Mouse (Mus musculus): ENCODE data around the gene Gm43191. TPM values are rescaled to one million over a fixed set of nuclear protein-coding genes. Genes with fewer than 3 reads are reported as not detected.

Gm43191 gene
- polyA plus RNA-seq, 1 experiment from 2014 or later, result not detected

GRCm38 (mm10) chr3:116615318-116616068 is 65.6 kb downstream of the Gm43191 start:
- 85% methylated on average over 8 of the region's 8 CpGs for WGBS
- no peak for ATAC-seq

DNA sequence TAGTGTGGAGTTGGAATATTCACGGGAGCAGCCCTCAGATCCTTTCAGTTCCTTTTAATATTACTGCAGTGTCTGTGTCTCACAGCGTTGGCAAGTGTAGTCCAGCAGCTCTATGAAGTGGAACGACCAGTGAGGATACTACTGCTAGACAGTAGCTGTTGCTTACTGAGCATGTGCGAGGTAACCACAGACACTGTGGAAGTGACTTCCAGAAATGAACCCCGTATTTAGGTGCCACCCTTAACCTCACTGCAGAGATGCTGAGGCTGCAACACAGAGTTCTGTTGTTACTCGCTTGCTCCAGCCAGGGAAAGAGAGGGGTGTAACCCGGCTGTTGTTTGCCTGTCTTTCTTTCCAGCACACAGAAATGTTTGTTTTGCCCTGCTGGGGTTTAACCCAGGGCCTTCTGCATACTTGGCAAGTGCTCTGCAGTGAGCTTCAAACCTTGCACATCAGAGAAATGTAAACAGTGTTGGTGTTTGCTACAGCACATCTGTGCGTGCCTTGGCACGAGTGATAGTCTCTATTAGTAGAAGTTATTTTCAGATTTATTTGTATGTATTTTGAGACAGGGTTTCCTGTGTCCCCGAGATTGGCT is 66.7 kb downstream of the Gm43191 start, which contains the start of gene Trmt13:
TSS of gene Trmt13 (minus strand) at position 293 of the 598 bp plus-strand sequence.
- no peak within 1 kb of the TSS for H3K4me2 ChIP-seq (ENCODE audit: low read depth, low read length)
- H3K9ac ChIP-seq (ENCODE audit: low read depth, low read length), result no peak within 1 kb of the TSS
- 60% methylated on average over 10 of the region's 10 CpGs for WGBS
- no peaks in the 10 kb centered on the region; the same call in 1 of the 2 replicates for H3K36me3 ChIP-seq (ENCODE audit: control insufficient read depth, insufficient read depth, low read length)
- H3K4me3 ChIP-seq (ENCODE audit: low read length), result no peak within 1 kb of the TSS
- no peaks in the 10 kb centered on the region for H3K9me3 ChIP-seq (ENCODE audit: control insufficient read depth, low read length)
- H3K27ac ChIP-seq (ENCODE audit: low read length), result no peak within 1 kb of the TSS
- H3K4me1 ChIP-seq (ENCODE audit: control insufficient read depth, insufficient read depth, low read length), result no peaks in the 10 kb centered on the region
- ATAC-seq, result peak; percentile 68
- H3K27me3 ChIP-seq (replicated peaks; ENCODE audit: control insufficient read depth, insufficient read depth, low read length), result no peaks in the 10 kb centered on the region

More at GRCm38 (mm10) chr3:116615318-116616068, 65.6 kb downstream of the Gm43191 start:
- no peaks in the 10 kb centered on the region; the same call in 1 of the 2 replicates for H3K36me3 ChIP-seq (ENCODE audit: control insufficient read depth, insufficient read depth, low read length)
- no peaks in the 10 kb centered on the region for H3K27me3 ChIP-seq (replicated peaks; ENCODE audit: control insufficient read depth, insufficient read depth, low read length)
- H3K9me3 ChIP-seq (ENCODE audit: control insufficient read depth, low read length), result no peaks in the 10 kb centered on the region
- no peaks in the 10 kb centered on the region for H3K4me1 ChIP-seq (ENCODE audit: control insufficient read depth, insufficient read depth, low read length)
- H3K9ac ChIP-seq (ENCODE audit: low read depth, low read length), result no peak overlapping the region
- H3K4me2 ChIP-seq (ENCODE audit: low read depth, low read length), result no peak overlapping the region
- H3K4me3 ChIP-seq (ENCODE audit: low read length), result no peak overlapping the region
- no peak overlapping the region for H3K27ac ChIP-seq (ENCODE audit: low read length)

DNA sequence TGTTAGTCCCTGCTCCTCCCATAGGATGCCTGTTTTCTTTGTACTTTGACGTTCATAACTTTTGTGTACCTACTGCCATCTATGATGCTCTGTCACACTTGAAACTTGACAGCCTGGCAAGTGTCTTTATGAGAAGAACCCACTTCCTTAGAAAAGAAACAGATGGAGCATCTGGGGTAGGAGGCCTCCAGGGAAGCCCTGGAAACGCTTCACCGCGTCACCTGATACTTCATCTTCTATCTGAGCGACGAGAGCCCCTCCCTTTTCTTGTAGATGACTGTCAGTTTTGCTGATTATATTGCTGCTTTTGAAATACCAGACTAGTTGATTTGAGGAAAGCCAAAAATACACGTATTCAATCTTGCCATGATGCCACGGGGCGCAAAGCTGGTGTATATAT is 76.5 kb downstream of the Gm43191 start:
- Histone ChIP-seq H3K36me3 (ENCODE audit: control insufficient read depth, insufficient read depth, low read length) (no peaks in the 10 kb centered on the region), H3K9ac (ENCODE audit: low read depth, low read length) (no peak overlapping the region), H3K9me3 (ENCODE audit: control insufficient read depth, low read length) (no peaks in the 10 kb centered on the region), H3K27ac (ENCODE audit: low read length) (no peak overlapping the region), H3K4me1 (ENCODE audit: control insufficient read depth, insufficient read depth, low read length) (no peaks in the 10 kb centered on the region), H3K4me2 (ENCODE audit: low read depth, low read length) (no peak overlapping the region), H3K27me3 (replicated peaks; ENCODE audit: control insufficient read depth, insufficient read depth, low read length) (no peaks in the 10 kb centered on the region), H3K4me3 (ENCODE audit: low read length) (no peak overlapping the region)
- 81% methylated on average over 9 of the region's 9 CpGs for WGBS
- ATAC-seq, result no peak

- Histone ChIP-seq H3K27me3 (replicated peaks; ENCODE audit: control insufficient read depth, insufficient read depth, low read length) (no peaks in the 10 kb centered on the region), H3K36me3 (ENCODE audit: control insufficient read depth, insufficient read depth, low read length) (no peaks in the 10 kb centered on the region), H3K27ac (ENCODE audit: low read length) (no peak overlapping the region), H3K4me3 (ENCODE audit: low read length) (no peak overlapping the region), H3K9me3 (ENCODE audit: control insufficient read depth, low read length) (no peaks in the 10 kb centered on the region), H3K4me1 (ENCODE audit: control insufficient read depth, insufficient read depth, low read length) (no peaks in the 10 kb centered on the region), H3K4me2 (ENCODE audit: low read depth, low read length) (no peak overlapping the region), H3K9ac (ENCODE audit: low read depth, low read length) (no peak overlapping the region)
- 92% methylated on average over 5 of the region's 5 CpGs for WGBS
- ATAC-seq, result no peak
Measured at GRCm38 (mm10) chr3:116601781-116602180, 79.3 kb downstream of the Gm43191 start.

DNA sequence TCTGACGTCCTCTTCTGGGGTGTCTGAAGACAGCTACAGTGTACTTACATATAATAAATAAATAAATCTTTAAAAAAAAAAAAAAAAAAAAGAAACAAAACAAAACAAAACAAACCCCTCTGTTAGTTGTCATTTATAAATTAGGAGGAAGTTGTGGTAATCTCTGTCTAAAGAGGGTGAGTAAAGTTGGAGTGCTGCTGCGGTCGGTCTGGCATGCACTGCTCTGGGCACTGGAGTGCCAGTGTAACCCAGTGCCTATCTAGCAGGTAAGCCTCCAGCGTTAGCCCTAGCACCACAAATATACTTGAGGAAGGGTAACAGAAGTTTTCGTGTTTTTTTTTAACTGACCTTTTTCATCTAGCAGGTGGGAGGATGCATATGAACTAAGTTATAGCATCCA is 80.1 kb downstream of the Gm43191 start:
- Histone ChIP-seq H3K4me1 (ENCODE audit: control insufficient read depth, insufficient read depth, low read length) (no peaks in the 10 kb centered on the region), H3K27me3 (replicated peaks; ENCODE audit: control insufficient read depth, insufficient read depth, low read length) (no peaks in the 10 kb centered on the region), H3K4me3 (ENCODE audit: low read length) (no peak overlapping the region), H3K9ac (ENCODE audit: low read depth, low read length) (no peak overlapping the region), H3K4me2 (ENCODE audit: low read depth, low read length) (no peak overlapping the region), H3K27ac (ENCODE audit: low read length) (no peak overlapping the region), H3K36me3 (ENCODE audit: control insufficient read depth, insufficient read depth, low read length) (no peaks in the 10 kb centered on the region), H3K9me3 (ENCODE audit: control insufficient read depth, low read length) (no peaks in the 10 kb centered on the region)
- no peak for ATAC-seq
- 87% methylated on average over 5 of the region's 5 CpGs for WGBS

- ATAC-seq, result peak; percentile 56; the same call in 1 of the 2 replicates
- Histone ChIP-seq H3K27me3 (replicated peaks; ENCODE audit: control insufficient read depth, insufficient read depth, low read length) (no peaks in the 10 kb centered on the region), H3K36me3 (ENCODE audit: control insufficient read depth, insufficient read depth, low read length) (no peaks in the 10 kb centered on the region), H3K9ac (ENCODE audit: low read depth, low read length) (no peak overlapping the region), H3K4me3 (ENCODE audit: low read length) (no peak overlapping the region), H3K4me2 (ENCODE audit: low read depth, low read length) (no peak overlapping the region), H3K4me1 (ENCODE audit: control insufficient read depth, insufficient read depth, low read length) (no peaks in the 10 kb centered on the region), H3K9me3 (ENCODE audit: control insufficient read depth, low read length) (no peaks in the 10 kb centered on the region), H3K27ac (ENCODE audit: low read length) (no peak overlapping the region)
- 54% methylated on average over 2 of the region's 2 CpGs for WGBS
Measured at GRCm38 (mm10) chr3:116599705-116600104, 81.4 kb downstream of the Gm43191 start.

- H3K9ac ChIP-seq (ENCODE audit: low read depth, low read length), result peak overlapping the region; percentile 90
- peak overlapping the region; percentile 53 for H3K4me2 ChIP-seq (ENCODE audit: low read depth, low read length)
- H3K27ac ChIP-seq (ENCODE audit: low read length), result no peak overlapping the region
- 0 out of 2 replicates have a peak, but pooled peaks cover 5% of the 10 kb centered on the region for H3K36me3 ChIP-seq (ENCODE audit: control insufficient read depth, insufficient read depth, low read length)
- H3K4me1 ChIP-seq (ENCODE audit: control insufficient read depth, insufficient read depth, low read length), result no peaks in the 10 kb centered on the region; the same call in 1 of the 2 replicates
- H3K27me3 ChIP-seq (replicated peaks; ENCODE audit: control insufficient read depth, insufficient read depth, low read length), result no peaks in the 10 kb centered on the region
- no peak for ATAC-seq
- no peaks in the 10 kb centered on the region for H3K9me3 ChIP-seq (ENCODE audit: control insufficient read depth, low read length)
- WGBS, result 6% methylated on average over 10 of the region's 10 CpGs
- H3K4me3 ChIP-seq (ENCODE audit: low read length), result peak overlapping the region; percentile 94
Measured at GRCm38 (mm10) chr3:116595603-116595991, 85.5 kb downstream of the Gm43191 start.

GRCm38 (mm10) chr3:116594728-116595602 is 86.1 kb downstream of the Gm43191 start, which contains the start of gene Sass6:
Sass6 (plus strand) TSS chr3:116594982.
- Histone ChIP-seq H3K27ac (ENCODE audit: low read length) (peak within 1 kb of the TSS; percentile 83), H3K9ac (ENCODE audit: low read depth, low read length) (peak within 1 kb of the TSS; percentile 90), H3K4me3 (ENCODE audit: low read length) (peak within 1 kb of the TSS; percentile 94), H3K9me3 (ENCODE audit: control insufficient read depth, low read length) (no peaks in the 10 kb centered on the region), H3K36me3 (ENCODE audit: control insufficient read depth, insufficient read depth, low read length) (0 out of 2 replicates have a peak, but pooled peaks cover 5% of the 10 kb centered on the region), H3K27me3 (replicated peaks; ENCODE audit: control insufficient read depth, insufficient read depth, low read length) (no peaks in the 10 kb centered on the region), H3K4me2 (ENCODE audit: low read depth, low read length) (peak within 1 kb of the TSS; percentile 53), H3K4me1 (ENCODE audit: control insufficient read depth, insufficient read depth, low read length) (no peaks in the 10 kb centered on the region; the same call in 1 of the 2 replicates)
- under 1% methylated on average over 65 of the region's 65 CpGs for WGBS
- peak; percentile 97 for ATAC-seq

Data from intestine, embryonic 16.5 days (tissue).